Mouse (Mus musculus) heart, postnatal 0 days (tissue): ENCODE measurements at regions not wholly inside any gene's neighbourhood (a gene's known extent, or its start where the extent isn't known, plus 50 kb on each side); places are given as distances from the start of the nearest gene placed in this dataset.

Experiments
- CTCF ChIP-seq: IDR thresholded peaks from 2 replicates; pipeline ENCODE4 v1.5.1; 2016; ENCODE audit warnings: antibody characterized with exemption, control low read depth, low read depth
- EP300 ChIP-seq: IDR thresholded peaks from 2 replicates; pipeline ENCODE4 v1.6.1; 2016; ENCODE audit warnings: antibody characterized with exemption, low read depth

GRCm38 (mm10) chr1:43343410-43343809, 101.0 kb upstream of the Nck2 start:
- TF ChIP-seq EP300, result no peak
- no peak for TF ChIP-seq CTCF
